Mouse (Mus musculus) neural tube, embryonic 12.5 days (tissue): Measurements from ENCODE around the gene Nme2. TPM values are rescaled to one million over a fixed set of nuclear protein-coding genes. Genes with fewer than 3 reads are reported as not detected.

Experiments
- ATAC-seq: fragments of 200-750 bp; cut with Nextera tagmentation; 2 replicates; pipeline ENCODE4 v1.8.0; 2017; ENCODE audit warnings: low read depth, mild to moderate bottlenecking, moderate TSS enrichment, moderate library complexity; ENCODE audit not compliant: low FRiP score
- H3K27ac ChIP-seq: fragments of 300-500 bp; sonication (generic); 2 replicates; pipeline ENCODE4 v1.5.1; 2016
- H3K27me3 ChIP-seq: fragments of 300-500 bp; sonication (generic); replicated peaks from 2 replicates; pipeline ENCODE4 v1.6.1; 2016; ENCODE audit warnings: mild to moderate bottlenecking
- H3K36me3 ChIP-seq: fragments of 300-500 bp; sonication (generic); 2 replicates; pipeline ENCODE4 v1.6.1; 2016; ENCODE audit warnings: mild to moderate bottlenecking
- H3K4me1 ChIP-seq: fragments of 300-500 bp; sonication (generic); 2 replicates; pipeline ENCODE4 v1.6.1; 2016
- H3K4me2 ChIP-seq: fragments of 300-500 bp; sonication (generic); replicated peaks from 2 replicates; pipeline ENCODE4 v1.6.1; 2016; ENCODE audit warnings: mild to moderate bottlenecking
- H3K4me3 ChIP-seq: fragments of 300-500 bp; sonication (generic); 2 replicates; pipeline ENCODE4 v1.5.1; 2016
- H3K9ac ChIP-seq: fragments of 300-500 bp; sonication (generic); 2 replicates; pipeline ENCODE4 v1.6.1; 2016; ENCODE audit warnings: mild to moderate bottlenecking
- H3K9me3 ChIP-seq: fragments of 300-500 bp; sonication (generic); 2 replicates; pipeline ENCODE4 v1.6.1; 2016; ENCODE audit warnings: mild to moderate bottlenecking
- WGBS: fragments of 180-500 bp; shearing (Covaris S2); methylation state at CpG from one replicate; pipeline ENCODE4 v1.1.7; 2016; 5-methylcytosine and 5-hydroxymethylcytosine counted together
- polyA plus RNA-seq: library from polyadenylated mRNA; unstranded; fragments of >200 nt; fragmentation: Nextera tagmentation; extraction: Ambion mirVana; gene quantifications from 2 replicates; pipeline ENCODE4 v1.2.1, GENCODE M21; 2016

Nme2 gene
- 87.0 and 110 TPM in 2 replicates for polyA plus RNA-seq

GRCm38 (mm10) chr11:93956159-93956558 is at the start of gene Nme2:
Gene Nme2, minus strand, starts transcription at chr11:93956259.
- peak; percentile 32 for ATAC-seq
- H3K9ac ChIP-seq: peak within 1 kb of the TSS; percentile 64
- peak within 1 kb of the TSS; percentile 64 for H3K4me3 ChIP-seq
- H3K27me3 ChIP-seq: no peaks in the 10 kb centered on the region
- peak within 1 kb of the TSS; percentile 84 for H3K4me2 ChIP-seq
- peaks cover 55% of the 10 kb centered on the region for H3K36me3 ChIP-seq
- WGBS: 8% methylated on average over 6 of the region's 6 CpGs
- H3K4me1 ChIP-seq: peaks cover 28% of the 10 kb centered on the region
- H3K9me3 ChIP-seq: no peaks in the 10 kb centered on the region
- H3K27ac ChIP-seq: peak within 1 kb of the TSS; percentile 69

DNA sequence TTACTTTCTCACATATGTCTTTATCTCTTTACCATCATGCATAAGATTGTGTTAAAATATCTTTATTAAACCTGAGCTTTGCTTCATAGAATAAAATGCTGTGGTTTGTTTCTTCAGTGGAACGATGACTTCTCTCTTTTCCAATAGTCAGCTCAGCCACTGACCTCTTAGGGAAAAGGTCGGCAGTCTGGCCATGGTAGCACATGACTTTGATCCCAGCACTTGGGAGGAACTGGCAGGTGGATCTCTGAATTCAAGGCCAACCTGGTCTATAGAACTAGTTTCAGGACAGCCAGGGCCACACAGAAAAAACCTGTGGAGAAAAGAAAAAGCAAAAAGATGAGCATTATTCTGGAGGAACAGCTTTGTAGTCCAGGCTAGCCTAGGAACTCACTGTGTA is 47.3 kb upstream of the Nme2 start:
- Histone ChIP-seq H3K4me3 (no peak overlapping the region), H3K9me3 (no peaks in the 10 kb centered on the region), H3K4me1 (0 out of 2 replicates have a peak, but pooled peaks cover 3% of the 10 kb centered on the region), H3K4me2 (no peak overlapping the region), H3K27me3 (no peaks in the 10 kb centered on the region), H3K27ac (no peak overlapping the region), H3K36me3 (no peaks in the 10 kb centered on the region; the same call in 1 of the 2 replicates), H3K9ac (no peak overlapping the region)
- WGBS: 95% methylated on average over 2 of the region's 2 CpGs
- ATAC-seq: no peak

DNA sequence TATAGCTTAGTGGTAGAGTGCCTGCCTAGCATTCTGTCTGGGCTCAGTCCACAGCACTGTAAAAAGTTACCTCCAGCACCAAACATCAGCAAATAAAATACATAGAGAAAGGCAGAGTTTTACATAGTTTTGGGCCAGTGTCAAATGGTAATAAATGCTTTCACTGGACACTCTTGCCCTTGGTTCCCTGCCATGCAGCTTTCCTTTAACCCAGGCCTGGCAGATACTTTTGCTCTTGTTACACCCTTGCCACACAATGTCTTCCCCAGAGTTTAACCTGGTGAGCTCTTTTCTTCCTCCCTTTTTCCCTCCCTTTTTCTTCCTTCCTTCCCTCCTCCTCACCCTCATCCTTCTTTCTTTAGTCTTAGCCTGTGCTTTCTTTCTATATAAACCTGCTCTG is 43.2 kb upstream of the Nme2 start:
- no peak overlapping the region for H3K27ac ChIP-seq
- H3K4me3 ChIP-seq: no peak overlapping the region
- H3K36me3 ChIP-seq: no peaks in the 10 kb centered on the region; the same call in 1 of the 2 replicates
- no peak for ATAC-seq
- H3K9me3 ChIP-seq: no peaks in the 10 kb centered on the region
- no peaks in the 10 kb centered on the region for H3K27me3 ChIP-seq
- H3K9ac ChIP-seq: no peak overlapping the region
- H3K4me1 ChIP-seq: peaks cover 15% of the 10 kb centered on the region
- no peak overlapping the region for H3K4me2 ChIP-seq

GRCm38 (mm10) chr11:93997141-93997775 is 41.2 kb upstream of the Nme2 start:
- Histone ChIP-seq H3K4me2 (peak overlapping the region; percentile 97), H3K4me3 (peak overlapping the region; percentile 91), H3K9me3 (no peaks in the 10 kb centered on the region), H3K4me1 (peaks cover 15% of the 10 kb centered on the region), H3K9ac (no peak overlapping the region), H3K27me3 (no peaks in the 10 kb centered on the region), H3K36me3 (no peaks in the 10 kb centered on the region; the same call in 1 of the 2 replicates), H3K27ac (no peak overlapping the region)
- ATAC-seq: no peak
- WGBS: 38% methylated on average over 13 of the region's 13 CpGs

- peak; percentile 69 for ATAC-seq
- peak overlapping the region; percentile 91 for H3K4me3 ChIP-seq
Measured at GRCm38 (mm10) chr11:93996306-93997140, 40.5 kb upstream of the Nme2 start.

DNA sequence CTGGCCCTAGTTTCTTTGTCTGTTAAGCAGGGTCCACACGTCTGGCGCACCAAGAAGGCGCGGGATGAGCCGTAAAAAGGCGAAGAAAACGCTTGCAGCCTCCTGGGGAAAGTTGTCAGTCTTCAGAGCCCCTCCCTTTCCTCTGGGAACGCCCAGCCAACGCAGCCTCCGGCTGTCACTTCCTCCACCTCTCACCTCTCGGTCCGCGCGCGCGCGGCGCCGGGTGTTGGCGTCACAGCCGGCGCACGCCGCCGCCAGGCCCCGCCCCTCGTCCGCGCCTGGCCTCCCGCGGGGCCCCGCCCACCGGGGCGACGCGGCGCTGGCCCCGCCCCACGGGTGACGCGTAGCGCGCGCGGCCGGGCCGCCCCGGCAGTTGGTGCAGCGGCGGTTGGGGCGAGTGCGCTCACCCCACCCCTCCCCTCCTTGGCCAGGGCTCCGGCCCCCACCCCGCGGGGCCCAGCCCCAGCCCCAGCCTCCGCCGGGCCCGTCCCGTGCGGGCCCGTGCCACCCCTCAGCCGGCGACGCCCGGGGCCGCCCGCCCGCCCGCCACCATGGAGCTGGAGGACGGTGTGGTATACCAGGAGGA is 39.8 kb upstream of the Nme2 start, which contains the start of gene Spag9:
TSS of gene Spag9 (plus strand) at position 372 of the 586 bp plus-strand sequence.
- H3K9me3 ChIP-seq: no peaks in the 10 kb centered on the region
- H3K27me3 ChIP-seq: no peaks in the 10 kb centered on the region
- H3K4me2 ChIP-seq: peak within 1 kb of the TSS; percentile 97
- no peaks in the 10 kb centered on the region; the same call in 1 of the 2 replicates for H3K36me3 ChIP-seq
- H3K4me1 ChIP-seq: peaks cover 15% of the 10 kb centered on the region
- peak within 1 kb of the TSS; percentile 91 for H3K9ac ChIP-seq
- peak; percentile 95 for ATAC-seq
- under 1% methylated on average over 70 of the region's 70 CpGs for WGBS
- peak within 1 kb of the TSS; percentile 91 for H3K4me3 ChIP-seq
- peak within 1 kb of the TSS; percentile 76 for H3K27ac ChIP-seq

More at GRCm38 (mm10) chr11:93996306-93997140, 40.5 kb upstream of the Nme2 start:
- H3K36me3 ChIP-seq: no peaks in the 10 kb centered on the region; the same call in 1 of the 2 replicates
- no peaks in the 10 kb centered on the region for H3K27me3 ChIP-seq
- peak overlapping the region; percentile 97 for H3K4me2 ChIP-seq
- H3K9ac ChIP-seq: peak overlapping the region; percentile 91
- H3K4me1 ChIP-seq: peaks cover 15% of the 10 kb centered on the region
- WGBS: under 1% methylated on average over 58 of the region's 58 CpGs
- peak overlapping the region; percentile 76 for H3K27ac ChIP-seq
- H3K9me3 ChIP-seq: no peaks in the 10 kb centered on the region

- 11% methylated on average over 15 of the region's 15 CpGs for WGBS
Measured at GRCm38 (mm10) chr11:93995111-93995719, 39.2 kb upstream of the Nme2 start.

GRCm38 (mm10) chr11:93994531-93994930 is 38.5 kb upstream of the Nme2 start:
- H3K4me3 ChIP-seq: no peak overlapping the region
- H3K4me2 ChIP-seq: peak overlapping the region; percentile 97
- H3K4me1 ChIP-seq: peaks cover 15% of the 10 kb centered on the region
- WGBS: 70% methylated on average over 5 of the region's 5 CpGs
- H3K9ac ChIP-seq: no peak overlapping the region
- H3K27ac ChIP-seq: no peak overlapping the region
- no peak for ATAC-seq
- no peaks in the 10 kb centered on the region for H3K27me3 ChIP-seq
- no peaks in the 10 kb centered on the region for H3K9me3 ChIP-seq
- H3K36me3 ChIP-seq: no peaks in the 10 kb centered on the region

More at GRCm38 (mm10) chr11:93995111-93995719, 39.2 kb upstream of the Nme2 start:
- H3K4me1 ChIP-seq: peaks cover 15% of the 10 kb centered on the region
- peak overlapping the region; percentile 97 for H3K4me2 ChIP-seq
- no peaks in the 10 kb centered on the region for H3K9me3 ChIP-seq
- ATAC-seq: peak; percentile 35; the same call in 1 of the 2 replicates
- H3K4me3 ChIP-seq: peak overlapping the region; percentile 91
- no peaks in the 10 kb centered on the region for H3K27me3 ChIP-seq
- no peaks in the 10 kb centered on the region; the same call in 1 of the 2 replicates for H3K36me3 ChIP-seq
- H3K27ac ChIP-seq: peak overlapping the region; percentile 70
- H3K9ac ChIP-seq: peak overlapping the region; percentile 91

DNA sequence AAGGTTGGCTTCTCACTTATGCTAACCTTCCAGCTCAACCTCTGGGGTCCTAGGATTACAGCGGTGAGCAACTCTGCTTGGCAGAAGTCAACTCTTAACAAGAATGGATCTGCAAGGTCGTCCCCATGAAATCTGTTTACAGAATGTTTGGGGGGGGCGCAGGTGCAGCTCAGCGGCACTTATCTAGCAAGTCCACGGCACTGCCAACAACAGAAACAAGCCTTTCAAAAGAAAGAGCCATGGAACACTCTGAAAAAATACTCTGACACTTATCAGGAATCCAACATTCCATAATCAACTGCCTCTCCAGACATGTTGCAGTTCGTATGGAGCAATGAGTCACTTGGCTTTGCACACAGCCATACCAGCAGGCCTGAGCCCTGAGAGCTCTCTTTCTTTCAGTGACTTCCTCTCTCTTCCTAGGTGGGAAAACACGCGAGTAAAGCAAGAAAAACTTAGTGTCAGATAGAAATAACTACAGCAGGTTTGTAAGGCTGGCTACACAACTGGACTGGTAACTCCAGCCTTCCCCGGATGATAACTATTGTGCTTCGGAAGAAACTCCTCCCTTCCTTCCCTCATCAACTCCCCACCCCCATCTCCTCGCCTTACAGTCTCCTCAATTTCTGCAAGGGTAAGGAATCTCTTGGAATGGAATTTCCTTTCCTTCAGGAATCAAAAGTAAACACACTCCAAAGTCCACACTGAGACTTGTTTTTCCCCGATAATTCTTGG is 32.4 kb upstream of the Nme2 start:
- no peak overlapping the region for H3K9ac ChIP-seq
- ATAC-seq: no peak
- 70% methylated on average over 12 of the region's 12 CpGs for whole genome bisulfite sequencing
- H3K4me1 ChIP-seq: no peaks in the 10 kb centered on the region
- no peaks in the 10 kb centered on the region for H3K27me3 ChIP-seq
- H3K9me3 ChIP-seq: no peaks in the 10 kb centered on the region
- no peak overlapping the region for H3K4me2 ChIP-seq
- no peak overlapping the region for H3K27ac ChIP-seq
- H3K36me3 ChIP-seq: no peaks in the 10 kb centered on the region
- H3K4me3 ChIP-seq: no peak overlapping the region

DNA sequence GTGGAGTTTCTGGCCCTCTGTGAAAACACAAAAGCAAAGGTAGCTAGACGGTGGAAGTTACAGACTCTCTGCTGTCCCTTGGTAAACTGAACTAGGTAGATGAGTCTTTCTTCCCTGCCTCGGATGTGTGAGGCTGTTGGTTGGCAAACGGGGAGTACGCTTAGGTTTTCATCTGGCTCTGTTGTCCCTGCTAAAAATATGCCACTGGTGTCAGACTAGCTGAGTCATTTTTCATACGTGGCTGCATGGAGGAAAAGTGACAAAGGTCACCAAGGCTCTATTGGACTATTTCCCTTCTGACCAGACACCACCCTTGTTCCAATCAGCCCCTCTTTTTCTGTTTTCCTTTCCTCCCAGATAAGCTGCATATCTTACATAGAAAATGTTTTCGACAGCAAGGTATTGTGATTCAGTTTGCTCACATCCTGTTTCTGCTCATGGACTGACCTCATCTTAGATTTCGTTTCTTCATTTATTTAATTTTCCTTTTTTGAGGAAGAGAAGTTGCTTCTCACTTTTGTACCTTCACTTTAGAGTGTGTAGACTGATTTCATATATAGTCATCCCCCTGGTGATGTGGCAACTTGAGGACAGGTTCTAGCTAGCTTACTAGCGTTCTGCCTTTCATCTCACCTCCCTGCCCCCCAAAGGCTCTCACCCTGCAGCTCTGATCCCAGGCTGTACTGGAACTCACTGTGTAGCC is 31.7 kb upstream of the Nme2 start:
- Histone ChIP-seq H3K9ac (no peak overlapping the region), H3K4me2 (no peak overlapping the region), H3K36me3 (no peaks in the 10 kb centered on the region), H3K4me3 (no peak overlapping the region), H3K4me1 (no peaks in the 10 kb centered on the region), H3K9me3 (no peaks in the 10 kb centered on the region), H3K27me3 (no peaks in the 10 kb centered on the region), H3K27ac (no peak overlapping the region)
- no peak for ATAC-seq
- WGBS: 72% methylated on average over 8 of the region's 8 CpGs

- 84% methylated on average over 4 of the region's 4 CpGs for WGBS
- Histone ChIP-seq H3K9ac (no peak overlapping the region), H3K4me1 (no peaks in the 10 kb centered on the region), H3K27ac (no peak overlapping the region), H3K4me3 (no peak overlapping the region), H3K4me2 (no peak overlapping the region), H3K27me3 (no peaks in the 10 kb centered on the region), H3K36me3 (no peaks in the 10 kb centered on the region), H3K9me3 (no peaks in the 10 kb centered on the region)
- no peak for ATAC-seq
Measured at GRCm38 (mm10) chr11:93987026-93987425, 31.0 kb upstream of the Nme2 start.
